Mouse (Mus musculus) ES-E14 (cell line): ENCODE measurements around the gene Rap1gap2. TPM values are rescaled to one million over a fixed set of nuclear protein-coding genes. Genes with fewer than 3 reads are reported as not detected.

Experiments
- DNase-seq: peaks from one replicate; pipeline ENCODE4 v3.0.0-alpha.2; 2013; ENCODE audit warnings: low read depth, low spot score
- H3K27ac ChIP-seq: 2 replicates; pipeline ENCODE4 v1.5.1; 2012; ENCODE audit warnings: low read depth, mild to moderate bottlenecking, low read length, moderate library complexity, mixed read lengths; ENCODE audit not compliant: poor library complexity, insufficient read depth, severe bottlenecking
- H3K36me3 ChIP-seq: 2 replicates; pipeline ENCODE4 v1.6.1; 2012; ENCODE audit warnings: mild to moderate bottlenecking, low read length, moderate library complexity, mixed read lengths; ENCODE audit not compliant: control insufficient read depth, poor library complexity, insufficient read depth, severe bottlenecking
- H3K4me1 ChIP-seq, 2 experiments: fragments of 150-350 bp in 1 of 2; sonication (generic) in 1 of 2; 2 replicates each; pipeline ENCODE4 v1.6.1; 2012; ENCODE audit warnings: low read length in 2 of 2, mild to moderate bottlenecking in 1 of 2, mixed read lengths in 1 of 2; ENCODE audit not compliant: control insufficient read depth in 2 of 2, insufficient read depth in 2 of 2, poor library complexity in 1 of 2
- H3K4me3 ChIP-seq, 2 experiments: fragments of 150-350 bp in 1 of 2; sonication (generic) in 1 of 2; 2 replicates each; pipeline ENCODE4 v1.5.1; 2012; ENCODE audit warnings: low read length in 2 of 2, low read depth in 1 of 2, mild to moderate bottlenecking in 1 of 2, mixed read lengths in 1 of 2; ENCODE audit not compliant: insufficient read depth in 1 of 2, poor library complexity in 1 of 2, severe bottlenecking in 1 of 2
- H3K9ac ChIP-seq: 2 replicates; pipeline ENCODE4 v1.6.1; 2012; ENCODE audit warnings: low read depth, mild to moderate bottlenecking, low read length, mixed read lengths; ENCODE audit not compliant: poor library complexity, insufficient read depth, severe bottlenecking
- H3K9me3 ChIP-seq: fragments of 150-350 bp; sonication (generic); 2 replicates; pipeline ENCODE4 v1.6.1; 2012; ENCODE audit warnings: low read depth, mild to moderate bottlenecking, low read length; ENCODE audit not compliant: control insufficient read depth, insufficient read depth
- CHD2 ChIP-seq: IDR thresholded peaks from 2 replicates; pipeline ENCODE4 v1.6.1; 2014; ENCODE audit warnings: mild to moderate bottlenecking, low read depth, low read length, inconsistent platforms
- HCFC1 ChIP-seq: IDR thresholded peaks from 2 replicates; pipeline ENCODE4 v1.6.1; 2012; ENCODE audit warnings: low read length, inconsistent platforms, borderline replicate concordance; ENCODE audit not compliant: insufficient read depth
- MAFK ChIP-seq: IDR thresholded peaks from 2 replicates; pipeline ENCODE4 v1.6.1; 2014; ENCODE audit warnings: mild to moderate bottlenecking, low read depth, low read length, inconsistent platforms; ENCODE audit not compliant: insufficient read depth
- ZC3H11A ChIP-seq: IDR thresholded peaks from 2 replicates; pipeline ENCODE4 v1.6.1; 2012; ENCODE audit warnings: low read depth, mild to moderate bottlenecking, inconsistent platforms, low read length, borderline replicate concordance
- ZNF384 ChIP-seq: IDR thresholded peaks from 2 replicates; pipeline ENCODE4 v1.6.1; 2012; ENCODE audit warnings: low read depth, low read length, inconsistent platforms
- in situ Hi-C, 2 experiments: fragments of 600-800 bp; cut with MboI; formaldehyde crosslinking; loops; one replicate each; pipeline ENCODE4 v1.15.1; 2025; ENCODE audit warnings: low sequenced_read_pairs in 2 of 2, inconsistent platforms in 1 of 2; ENCODE audit not compliant: unreplicated experiment in 2 of 2
- total RNA-seq: library from RNA; depleted of rRNA; stranded (reverse); fragments of 300-350 nt; gene quantifications from 2 replicates; pipeline ENCODE4 v1.2.3, GENCODE M21; 2012

Rap1gap2 gene
- total RNA-seq, 1 experiment, result 2.7 TPM

GRCm38 (mm10) chr11:74648676-74649075 is 38.0 kb upstream of the Rap1gap2 start:
- Histone ChIP-seq H3K4me1 (peaks cover 9 to 26% of the 10 kb centered on the region in 2 experiments), H3K9ac (no peak overlapping the region; the same call in 1 of the 2 replicates), H3K4me3 (peak overlapping the region; percentile 90 to 94; a peak in 3 of 4 replicates), H3K9me3 (no peaks in the 10 kb centered on the region), H3K36me3 (peaks cover 5% of the 10 kb centered on the region; the same call in 1 of the 2 replicates), H3K27ac (peak overlapping the region; percentile 7; the same call in 1 of the 2 replicates)
- in situ Hi-C loops, result no loop called here
- no peak for DNase-seq
- no peak for TF ChIP-seq ZNF384
- no peak for TF ChIP-seq CHD2
- TF ChIP-seq ZC3H11A, result no peak
- no peak for TF ChIP-seq MAFK
- no peak for TF ChIP-seq HCFC1

- H3K27ac ChIP-seq, result no peak overlapping the region
- DNase-seq, result no peak
- H3K4me3 ChIP-seq, result no peak overlapping the region
- H3K4me1 ChIP-seq, result peaks cover 9 to 22% of the 10 kb centered on the region in 2 experiments
- H3K36me3 ChIP-seq, result peaks cover 5% of the 10 kb centered on the region; the same call in 1 of the 2 replicates
- no peak overlapping the region for H3K9ac ChIP-seq
- H3K9me3 ChIP-seq, result no peaks in the 10 kb centered on the region
- TF ChIP-seq MAFK, result no peak
- no peak for TF ChIP-seq ZNF384
- TF ChIP-seq CHD2, result no peak
- TF ChIP-seq HCFC1, result no peak
- TF ChIP-seq ZC3H11A, result no peak
- in situ Hi-C loops, result no loop called here
Measured at GRCm38 (mm10) chr11:74647966-74648365, 37.3 kb upstream of the Rap1gap2 start.

GRCm38 (mm10) chr11:74639628-74640027 is 28.9 kb upstream of the Rap1gap2 start:
- H3K9ac ChIP-seq, result no peak overlapping the region
- TF ChIP-seq HCFC1 (no peak), ZNF384 (no peak), ZC3H11A (no peak)
- H3K27ac ChIP-seq, result no peak overlapping the region
- H3K4me3 ChIP-seq, result no peak overlapping the region
- in situ Hi-C loops, result no loop called here
- H3K4me1 ChIP-seq, result peaks cover 0 to 5% of the 10 kb centered on the region in 2 experiments; a peak in 1 of 4 replicates
- no peaks in the 10 kb centered on the region for H3K9me3 ChIP-seq
- H3K36me3 ChIP-seq, result no peaks in the 10 kb centered on the region
- no peak for DNase-seq

- H3K4me1 ChIP-seq, result peaks cover 0 to 5% of the 10 kb centered on the region in 2 experiments; a peak in 1 of 4 replicates
- H3K36me3 ChIP-seq, result no peaks in the 10 kb centered on the region
- peak overlapping the region; percentile 69 to 71 for H3K4me3 ChIP-seq
- peak overlapping the region; percentile 6; the same call in 1 of the 2 replicates for H3K9ac ChIP-seq
- no peaks in the 10 kb centered on the region for H3K9me3 ChIP-seq
- H3K27ac ChIP-seq, result no peak overlapping the region
- DNase-seq, result no peak
- TF ChIP-seq ZNF384 (no peak), ZC3H11A (no peak), MAFK (no peak), HCFC1 (no peak), CHD2 (no peak)
- in situ Hi-C loops, result no loop called here
Measured at GRCm38 (mm10) chr11:74638791-74639411, 28.2 kb upstream of the Rap1gap2 start.
